8 mouse cellular contexts compared by ENCODE assay signal in genomic region chr9:56551376-56552186, GRCm38 (mm10).
A peak's percentile ranks its signal among the peaks of the same experiment; 100 is the strongest.
DNase-seq lines count a peak whose midpoint lies in the region; ATAC-seq lines count a peak whose summit lies in the region.

No protein-coding gene starts in this region.

- peak overlapping the region; percentile 65 for H3K27ac ChIP-seq in hindbrain, embryonic 15.5 days (replicated peaks)

- peak; percentile 54 to 58 for DNase-seq in cerebellum, postnatal 14 days
- DNase-seq in cerebellum, adult 18-20 months = no peak
- peak; percentile 44 to 72 for DNase-seq in right cerebral cortex, postnatal 10 days (ENCODE audit: low spot score in 2 of 2)
- no peak for DNase-seq in right cerebral cortex, postnatal 36 days (ENCODE audit: low spot score in 2 of 2)
- DNase-seq in spleen, postnatal 10 days (ENCODE audit: low spot score in 2 of 2) = no peak
- no peak for DNase-seq in urinary bladder, adult 18-20 months (ENCODE audit: low spot score in 2 of 2)

- peak; percentile 57 for ATAC-seq in hindbrain, embryonic 15.5 days (ENCODE audit: low FRiP score, low read depth)
- ATAC-seq in erythroid progenitor cell, adult 5-6 weeks (replicated peaks; ENCODE audit: low FRiP score, poor library complexity, severe bottlenecking) = no peak

- WGBS in hindbrain, embryonic 15.5 days = 49% methylated on average over 11 of the region's 11 CpGs

- no peaks in the 10 kb centered on the region for H3K36me3 ChIP-seq in hindbrain, embryonic 15.5 days

- H3K4me3 ChIP-seq in hindbrain, embryonic 15.5 days = no peak overlapping the region

- peaks cover 32% of the 10 kb centered on the region for H3K4me1 ChIP-seq in hindbrain, embryonic 15.5 days (replicated peaks)

- H3K27me3 ChIP-seq in hindbrain, embryonic 15.5 days = no peaks in the 10 kb centered on the region

- 0 out of 2 replicates have a peak overlapping the region, but pooled peaks have one; percentile 11 for H3K4me2 ChIP-seq in hindbrain, embryonic 15.5 days

- H3K9me3 ChIP-seq in hindbrain, embryonic 15.5 days = no peaks in the 10 kb centered on the region

- no peak overlapping the region for H3K9ac ChIP-seq in hindbrain, embryonic 15.5 days

Comparison
In these comparisons a context has a peak if more than half of its experiments do, and no peak if none do; other contexts are left out.
1. DNase-seq: peak in cerebellum, postnatal 14 days (2 of 2) and right cerebral cortex, postnatal 10 days (2 of 2); none in cerebellum, adult 18-20 months (0 of 2), right cerebral cortex, postnatal 36 days (0 of 2), spleen, postnatal 10 days (0 of 2) and urinary bladder, adult 18-20 months (0 of 2).